Mouse (Mus musculus): ENCODE data around the gene Tyrobp. TPM values are rescaled to one million over a fixed set of nuclear protein-coding genes. Genes with fewer than 3 reads are reported as not detected.

The Tyrobp gene
- polyA plus RNA-seq, 1 experiment from 2014 or later, result 49.8 TPM

DNA sequence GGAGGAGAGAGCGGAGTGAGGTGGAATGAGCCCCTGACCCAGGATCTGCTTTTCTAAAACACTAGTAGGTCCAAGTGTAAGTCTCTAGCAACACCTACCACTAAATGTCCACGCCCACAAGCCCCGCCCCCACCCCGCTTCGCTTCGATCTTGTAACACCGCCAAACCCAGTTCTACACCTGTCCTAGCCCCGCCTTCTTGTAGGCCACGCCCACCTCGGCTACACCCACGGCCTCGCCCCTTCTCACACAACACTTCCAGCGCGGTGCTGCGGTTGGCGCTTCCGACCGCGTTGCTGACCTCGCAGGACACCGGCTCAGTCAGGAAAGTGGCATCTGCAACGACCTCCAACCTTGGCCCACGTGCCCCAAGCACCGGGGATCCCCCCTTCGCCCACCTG is 40.2 kb downstream of the Tyrobp start:
- Histone ChIP-seq H3K4me3 (replicated peaks) (peak overlapping the region; percentile 17; the same call in 1 of the 2 replicates), H3K27me3 (replicated peaks) (peaks cover 67% of the 10 kb centered on the region)

DNA sequence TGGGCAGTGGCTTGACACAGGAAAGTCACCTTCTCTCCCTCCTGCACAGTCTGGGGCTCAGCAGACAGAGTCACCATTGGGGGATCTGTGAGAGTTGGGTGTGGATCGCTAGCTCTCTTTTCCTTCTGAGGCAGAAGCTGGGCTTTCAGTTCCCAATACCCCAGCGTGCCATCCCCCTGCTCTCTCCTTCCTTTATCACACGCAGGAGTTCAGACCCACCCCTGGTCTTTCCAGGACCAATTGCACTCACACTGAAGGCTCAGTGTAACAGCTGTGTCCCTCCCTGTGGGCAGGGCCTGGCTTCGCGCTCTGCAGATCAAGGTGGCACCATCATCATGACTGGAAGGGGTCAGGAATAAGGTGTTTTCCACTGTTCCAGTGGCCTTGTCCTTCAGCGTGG is 40.7 kb downstream of the Tyrobp start:
- Histone ChIP-seq H3K36me3 (no peaks in the 10 kb centered on the region), H3K9me3 (no peaks in the 10 kb centered on the region), H3K4me2 (replicated peaks) (peak overlapping the region; percentile 48), H3K27me3 (replicated peaks) (peaks cover 71% of the 10 kb centered on the region), H3K9ac (no peak overlapping the region), H3K4me1 (replicated peaks) (peaks cover 17% of the 10 kb centered on the region), H3K4me3 (replicated peaks) (peak overlapping the region; percentile 17; the same call in 1 of the 2 replicates), H3K27ac (no peak overlapping the region)
- ATAC-seq, result peak; percentile 25; the same call in 1 of the 2 replicates
- 15% methylated on average over 6 of the region's 6 CpGs for WGBS

More for the DNA sequence above, 40.2 kb downstream of the Tyrobp start:
- Histone ChIP-seq H3K36me3 (no peaks in the 10 kb centered on the region), H3K9ac (no peak overlapping the region), H3K4me2 (replicated peaks) (peak overlapping the region; percentile 48), H3K9me3 (no peaks in the 10 kb centered on the region), H3K27ac (no peak overlapping the region), H3K4me1 (replicated peaks) (peaks cover 17% of the 10 kb centered on the region)
- ATAC-seq, result peak; percentile 88
- WGBS, result 1% methylated on average over 25 of the region's 25 CpGs

DNA sequence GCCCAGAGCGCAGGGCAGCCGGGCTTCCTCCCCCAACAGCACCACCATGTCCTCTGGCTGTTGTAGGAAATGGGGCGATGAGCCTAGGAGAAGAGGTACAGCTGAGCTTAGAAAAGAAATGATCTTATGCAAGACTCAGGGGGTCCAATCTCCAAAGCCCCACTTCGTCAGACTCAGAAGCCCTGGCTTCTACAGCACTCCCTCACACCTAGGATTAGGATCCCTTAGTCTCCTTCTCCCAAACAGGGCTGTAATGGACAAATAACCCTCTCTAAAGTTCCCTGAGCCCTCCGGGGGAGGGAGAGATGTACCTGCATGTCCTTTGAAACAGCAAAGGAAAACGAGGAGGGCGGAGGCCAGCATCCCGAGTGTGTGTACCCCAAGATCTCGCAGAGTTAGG is 42.9 kb downstream of the Tyrobp start:
- H3K36me3 ChIP-seq, result no peaks in the 10 kb centered on the region
- peak overlapping the region; percentile 14 for H3K4me3 ChIP-seq (replicated peaks)
- H3K27ac ChIP-seq, result no peak overlapping the region
- ATAC-seq, result no peak
- H3K9me3 ChIP-seq, result no peaks in the 10 kb centered on the region
- peaks cover 88% of the 10 kb centered on the region for H3K27me3 ChIP-seq (replicated peaks)
- peak overlapping the region; percentile 46 for H3K4me2 ChIP-seq (replicated peaks)
- peaks cover 17% of the 10 kb centered on the region for H3K4me1 ChIP-seq (replicated peaks)
- WGBS, result under 1% methylated on average over 9 of the region's 9 CpGs
- H3K9ac ChIP-seq, result no peak overlapping the region

DNA sequence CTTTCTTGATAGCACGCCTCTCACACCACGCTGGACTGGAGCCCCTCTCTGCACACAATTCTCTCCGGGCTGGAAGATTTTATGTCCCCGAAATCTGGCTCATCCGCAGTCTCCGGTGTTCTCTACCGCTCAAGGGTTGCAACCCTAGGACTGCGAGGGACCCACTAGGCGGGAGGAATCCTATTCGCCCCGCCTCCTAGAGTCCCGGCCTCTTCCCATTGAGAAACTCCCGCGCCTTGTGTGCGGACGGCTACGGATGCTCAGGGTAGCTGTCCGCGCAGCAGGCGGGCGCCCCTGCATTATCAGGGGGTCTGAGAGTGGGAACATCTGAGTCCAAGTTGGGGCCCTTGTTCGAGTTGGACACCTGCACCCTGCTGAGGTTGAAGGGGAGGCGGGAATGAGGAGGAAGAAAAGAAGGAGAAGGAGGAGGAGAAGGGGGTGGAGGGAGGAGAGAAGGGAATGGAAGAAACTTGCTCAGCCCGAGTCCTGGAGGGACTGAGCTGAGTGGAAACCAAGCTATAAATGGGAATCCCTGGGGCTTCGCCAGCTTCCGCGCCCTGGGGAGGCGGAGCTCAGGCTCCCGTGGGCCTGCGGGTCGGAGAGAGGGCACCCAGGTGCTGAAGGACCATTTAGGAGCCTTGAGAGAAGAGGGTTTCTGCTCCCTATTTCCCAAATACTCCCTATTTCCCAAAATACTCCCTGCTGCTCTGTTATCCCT is 43.5 kb downstream of the Tyrobp start:
- no peak for ATAC-seq
- Histone ChIP-seq H3K9me3 (no peaks in the 10 kb centered on the region), H3K9ac (0 out of 2 replicates have a peak overlapping the region, but pooled peaks have one; percentile 5), H3K27ac (no peak overlapping the region), H3K27me3 (replicated peaks) (peaks cover 94% of the 10 kb centered on the region), H3K4me2 (replicated peaks) (peak overlapping the region; percentile 46), H3K36me3 (no peaks in the 10 kb centered on the region), H3K4me1 (replicated peaks) (peaks cover 17% of the 10 kb centered on the region), H3K4me3 (replicated peaks) (peak overlapping the region; percentile 14)
- 1% methylated on average over 31 of the region's 31 CpGs for WGBS

DNA sequence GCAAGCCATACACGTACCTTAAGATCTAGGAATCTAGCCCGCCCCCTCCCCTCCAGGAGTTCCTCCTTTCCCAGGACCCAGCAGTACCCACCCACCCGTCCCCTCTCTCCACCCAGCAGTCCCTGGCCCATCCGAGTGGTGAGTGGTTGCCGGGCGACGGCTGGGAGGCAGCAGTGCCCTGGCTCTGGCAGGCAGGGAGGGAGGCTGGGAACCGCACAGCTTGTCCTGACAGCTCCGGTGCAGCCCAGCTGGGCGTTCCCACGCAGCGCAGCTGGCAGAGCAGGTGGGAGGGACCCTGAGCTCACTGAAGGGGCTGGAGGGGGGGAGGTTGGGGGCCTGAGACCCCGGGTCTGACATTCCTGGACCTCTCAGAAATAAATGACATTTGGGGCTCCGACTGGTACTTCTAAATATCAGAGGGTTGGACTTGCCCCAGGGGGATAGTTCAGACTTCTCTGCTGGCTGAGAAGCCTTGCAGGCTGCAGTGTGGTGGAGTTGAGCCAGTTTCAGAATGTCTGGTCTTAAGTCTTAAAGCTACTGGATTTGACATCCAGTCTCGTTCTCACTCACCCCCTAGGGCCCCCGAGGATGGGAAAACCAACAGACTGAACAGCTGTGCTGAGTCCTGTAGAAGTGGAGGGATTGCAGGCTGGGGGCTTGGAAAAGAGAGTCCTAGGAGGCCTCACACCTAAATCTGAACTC is 44.2 kb downstream of the Tyrobp start, which contains the start of the genes Kirrel2 and Nphs1:
Kirrel2 (minus strand) TSS at position 62 of the 702 bp plus-strand sequence.
Nphs1 (plus strand) TSS at position 687 of the 702 bp plus-strand sequence.
- ATAC-seq, result peak; percentile 60
- Histone ChIP-seq H3K9ac (0 out of 2 replicates have a peak within 1 kb of the TSS, but pooled peaks have one; percentile 5), H3K27ac (no peak within 1 kb of the TSS)

GRCm38 (mm10) chr7:30459484-30459883 is 45.9 kb downstream of the Tyrobp start:
- Histone ChIP-seq H3K4me3 (replicated peaks) (no peak overlapping the region), H3K27ac (no peak overlapping the region), H3K9me3 (no peaks in the 10 kb centered on the region), H3K36me3 (no peaks in the 10 kb centered on the region), H3K4me2 (replicated peaks) (no peak overlapping the region), H3K4me1 (replicated peaks) (peaks cover 11% of the 10 kb centered on the region), H3K27me3 (replicated peaks) (peaks cover 92% of the 10 kb centered on the region), H3K9ac (no peak overlapping the region)
- ATAC-seq, result no peak
- 35% methylated on average over 6 of the region's 6 CpGs for WGBS

More for the DNA sequence above, 44.2 kb downstream of the Tyrobp start, which contains the start of the genes Kirrel2 and Nphs1:
- Histone ChIP-seq H3K9me3 (no peaks in the 10 kb centered on the region), H3K27me3 (replicated peaks) (peaks cover 97% of the 10 kb centered on the region), H3K36me3 (no peaks in the 10 kb centered on the region), H3K4me2 (replicated peaks) (peak within 1 kb of the TSS; percentile 46), H3K4me3 (replicated peaks) (peak within 1 kb of the TSS; percentile 14), H3K4me1 (replicated peaks) (peaks cover 17% of the 10 kb centered on the region)
- 3% methylated on average over 16 of the region's 16 CpGs for WGBS

GRCm38 (mm10) chr7:30463568-30463967 is 50.0 kb downstream of the Tyrobp start:
- Histone ChIP-seq H3K27ac (no peak overlapping the region), H3K4me1 (replicated peaks) (no peaks in the 10 kb centered on the region), H3K9me3 (no peaks in the 10 kb centered on the region), H3K4me3 (replicated peaks) (no peak overlapping the region), H3K27me3 (replicated peaks) (peaks cover 86% of the 10 kb centered on the region), H3K4me2 (replicated peaks) (no peak overlapping the region), H3K36me3 (no peaks in the 10 kb centered on the region), H3K9ac (no peak overlapping the region)
- WGBS, result 38% methylated on average over 7 of the region's 7 CpGs
- no peak for ATAC-seq

GRCm38 (mm10) chr7:30463996-30464395 is 50.4 kb downstream of the Tyrobp start:
- H3K27me3 ChIP-seq (replicated peaks), result peaks cover 83% of the 10 kb centered on the region
- 26% methylated on average over 4 of the region's 4 CpGs for WGBS

GRCm38 (mm10) chr7:30464816-30465300 is 51.3 kb downstream of the Tyrobp start:
- Histone ChIP-seq H3K27me3 (replicated peaks) (peaks cover 75% of the 10 kb centered on the region), H3K27ac (no peak overlapping the region), H3K4me1 (replicated peaks) (no peaks in the 10 kb centered on the region), H3K9me3 (no peaks in the 10 kb centered on the region), H3K4me3 (replicated peaks) (no peak overlapping the region), H3K36me3 (no peaks in the 10 kb centered on the region), H3K9ac (no peak overlapping the region), H3K4me2 (replicated peaks) (no peak overlapping the region)
- 14% methylated on average over 6 of the region's 6 CpGs for WGBS
- ATAC-seq, result no peak

More at GRCm38 (mm10) chr7:30463996-30464395, 50.4 kb downstream of the Tyrobp start:
- no peak overlapping the region for H3K27ac ChIP-seq
- H3K36me3 ChIP-seq, result no peaks in the 10 kb centered on the region
- H3K9ac ChIP-seq, result no peak overlapping the region
- no peaks in the 10 kb centered on the region for H3K9me3 ChIP-seq
- H3K4me1 ChIP-seq (replicated peaks), result no peaks in the 10 kb centered on the region
- H3K4me3 ChIP-seq (replicated peaks), result no peak overlapping the region
- ATAC-seq, result no peak
- no peak overlapping the region for H3K4me2 ChIP-seq (replicated peaks)

Other genes starting within 250 kb of the Tyrobp start
- gene Zfp146, start 244.0 kb upstream of the Tyrobp start, polyA plus RNA-seq (2015; fragmentation: Nextera tagmentation; extraction: Ambion mirVana), result 12.2 and 13.6 TPM in 2 replicates
- 30.7 and 34.3 TPM in 2 replicates for gene Cox7a1, start 229.6 kb upstream of the Tyrobp start, polyA plus RNA-seq (2015; fragmentation: Nextera tagmentation; extraction: Ambion mirVana)
- 83.7 and 101 TPM in 2 replicates for gene Capns1, start 214.9 kb upstream of the Tyrobp start, polyA plus RNA-seq (2015; fragmentation: Nextera tagmentation; extraction: Ambion mirVana)
- gene Polr2i, start 181.8 kb upstream of the Tyrobp start, polyA plus RNA-seq (2015; fragmentation: Nextera tagmentation; extraction: Ambion mirVana), result 115 and 116 TPM in 2 replicates
- 136 and 148 TPM in 2 replicates for gene Tbcb, start 181.5 kb upstream of the Tyrobp start, polyA plus RNA-seq (2015; fragmentation: Nextera tagmentation; extraction: Ambion mirVana)
- gene Ovol3, start 178.0 kb upstream of the Tyrobp start, polyA plus RNA-seq (2015; fragmentation: Nextera tagmentation; extraction: Ambion mirVana), result not detected in 2 replicates
- gene Thap8, start 133.7 kb upstream of the Tyrobp start, polyA plus RNA-seq (2015; fragmentation: Nextera tagmentation; extraction: Ambion mirVana), result 0.34 and 0.56 TPM in 2 replicates
- gene Wdr62, start 133.3 kb upstream of the Tyrobp start, polyA plus RNA-seq (2015; fragmentation: Nextera tagmentation; extraction: Ambion mirVana), result 6.6 and 8.4 TPM in 2 replicates
- 22.6 and 23.4 TPM in 2 replicates for gene Clip3, start 122.0 kb upstream of the Tyrobp start, polyA plus RNA-seq (2015; fragmentation: Nextera tagmentation; extraction: Ambion mirVana)
- gene Alkbh6, start 105.0 kb upstream of the Tyrobp start, polyA plus RNA-seq (2015; fragmentation: Nextera tagmentation; extraction: Ambion mirVana), result 63.9 and 68.5 TPM in 2 replicates
- 47.7 and 65.3 TPM in 2 replicates for gene Syne4, start 99.0 kb upstream of the Tyrobp start, polyA plus RNA-seq (2015; fragmentation: Nextera tagmentation; extraction: Ambion mirVana)
- 1.8 TPM in 1 of 2 replicates, not detected in the other for gene E130208F15Rik, start 92.0 kb upstream of the Tyrobp start, polyA plus RNA-seq (2015; fragmentation: Nextera tagmentation; extraction: Ambion mirVana)
- 15.5 and 18.0 TPM in 2 replicates for gene Sdhaf1, start 89.9 kb upstream of the Tyrobp start, polyA plus RNA-seq (2015; fragmentation: Nextera tagmentation; extraction: Ambion mirVana)
- gene Lrfn3, start 51.0 kb upstream of the Tyrobp start, polyA plus RNA-seq (2015; fragmentation: Nextera tagmentation; extraction: Ambion mirVana), result 2.9 and 3.9 TPM in 2 replicates
- gene Hcst, start 6.1 kb downstream of the Tyrobp start, polyA plus RNA-seq (2015; fragmentation: Nextera tagmentation; extraction: Ambion mirVana), result 2.2 and 2.5 TPM in 2 replicates
- 2.1 and 2.4 TPM in 2 replicates for gene Nfkbid, start 8.0 kb downstream of the Tyrobp start, polyA plus RNA-seq (2015; fragmentation: Nextera tagmentation; extraction: Ambion mirVana)
- gene Aplp1, start 31.8 kb downstream of the Tyrobp start, polyA plus RNA-seq (2015; fragmentation: Nextera tagmentation; extraction: Ambion mirVana), result 39.0 and 40.8 TPM in 2 replicates
- 2.0 and 3.0 TPM in 2 replicates for gene Kirrel2, start 43.9 kb downstream of the Tyrobp start, polyA plus RNA-seq (2015; fragmentation: Nextera tagmentation; extraction: Ambion mirVana)
- 1.3 and 3.3 TPM in 2 replicates for gene Nphs1, start 44.6 kb downstream of the Tyrobp start, polyA plus RNA-seq (2015; fragmentation: Nextera tagmentation; extraction: Ambion mirVana)
- 5.0 and 5.2 TPM in 2 replicates for gene Prodh2, start 79.9 kb downstream of the Tyrobp start, polyA plus RNA-seq (2015; fragmentation: Nextera tagmentation; extraction: Ambion mirVana)
- gene Arhgap33, start 121.3 kb downstream of the Tyrobp start, polyA plus RNA-seq (2015; fragmentation: Nextera tagmentation; extraction: Ambion mirVana), result 7.4 and 7.8 TPM in 2 replicates
- 37.8 and 41.5 TPM in 2 replicates for gene Hspb6, start 138.4 kb downstream of the Tyrobp start, polyA plus RNA-seq (2015; fragmentation: Nextera tagmentation; extraction: Ambion mirVana)
- gene Proser3, start 138.5 kb downstream of the Tyrobp start, polyA plus RNA-seq (2015; fragmentation: Nextera tagmentation; extraction: Ambion mirVana), result 8.7 and 10.0 TPM in 2 replicates
- gene Lin37, start 146.1 kb downstream of the Tyrobp start, polyA plus RNA-seq (2015; fragmentation: Nextera tagmentation; extraction: Ambion mirVana), result 46.3 and 48.4 TPM in 2 replicates
- gene U2af1l4, start 149.5 kb downstream of the Tyrobp start, polyA plus RNA-seq (2015; fragmentation: Nextera tagmentation; extraction: Ambion mirVana), result 73.4 and 76.6 TPM in 2 replicates
- gene Gm49396, start 149.6 kb downstream of the Tyrobp start, polyA plus RNA-seq (2015; fragmentation: Nextera tagmentation; extraction: Ambion mirVana), result 9.0 and 10.3 TPM in 2 replicates
- gene Psenen, start 149.9 kb downstream of the Tyrobp start, polyA plus RNA-seq (2015; fragmentation: Nextera tagmentation; extraction: Ambion mirVana), result 148 and 151 TPM in 2 replicates
- gene Igflr1, start 151.7 kb downstream of the Tyrobp start, polyA plus RNA-seq (2015; fragmentation: Nextera tagmentation; extraction: Ambion mirVana), result 2.2 and 2.9 TPM in 2 replicates
- gene Kmt2b, start 175.0 kb downstream of the Tyrobp start, polyA plus RNA-seq (2015; fragmentation: Nextera tagmentation; extraction: Ambion mirVana), result 6.5 and 7.2 TPM in 2 replicates
- gene Zbtb32, start 185.1 kb downstream of the Tyrobp start, polyA plus RNA-seq (2015; fragmentation: Nextera tagmentation; extraction: Ambion mirVana), result 0.87 and 1.6 TPM in 2 replicates
- 8.5 and 10.0 TPM in 2 replicates for gene Upk1a, start 199.1 kb downstream of the Tyrobp start, polyA plus RNA-seq (2015; fragmentation: Nextera tagmentation; extraction: Ambion mirVana)
- gene Cox6b1, start 212.4 kb downstream of the Tyrobp start, polyA plus RNA-seq (2015; fragmentation: Nextera tagmentation; extraction: Ambion mirVana), result 1,191 and 1,300 TPM in 2 replicates
- gene Etv2, start 222.1 kb downstream of the Tyrobp start, polyA plus RNA-seq (2015; fragmentation: Nextera tagmentation; extraction: Ambion mirVana), result not detected in 2 replicates
- 102 and 107 TPM in 2 replicates for gene Rbm42, start 236.6 kb downstream of the Tyrobp start, polyA plus RNA-seq (2015; fragmentation: Nextera tagmentation; extraction: Ambion mirVana)